Mouse (Mus musculus) bone marrow, adult 2 months (tissue): ENCODE data around the gene Sh2b3. TPM values are rescaled to one million over a fixed set of nuclear protein-coding genes. Genes with fewer than 3 reads are reported as not detected.

Experiments used
- H3K27ac ChIP-seq: fragments of 200-500 bp; 2 replicates; pipeline ENCODE4 v1.5.1; 2012; ENCODE audit warnings: low read depth, mild to moderate bottlenecking, control low read depth, inconsistent platforms, low read length; ENCODE audit not compliant: control insufficient read depth, poor library complexity, insufficient read depth
- H3K4me1 ChIP-seq: fragments of 200-500 bp; 2 replicates; pipeline ENCODE4 v1.6.1; 2011; ENCODE audit warnings: low read length; ENCODE audit not compliant: control insufficient read depth, insufficient read depth
- H3K4me3 ChIP-seq: fragments of 200-500 bp; replicated peaks from 2 replicates; pipeline ENCODE3; 2011; ENCODE audit warnings: mild to moderate bottlenecking, low read depth, low read length, control low read depth; ENCODE audit not compliant: control insufficient read depth
- CTCF ChIP-seq: fragments of 200-500 bp; IDR thresholded peaks from 2 replicates; pipeline ENCODE4 v1.5.1; 2011; ENCODE audit warnings: low read length, control low read depth; ENCODE audit not compliant: control insufficient read depth, insufficient read depth
- POLR2A ChIP-seq: fragments of 200-500 bp; IDR thresholded peaks from 2 replicates; pipeline ENCODE4 v1.6.1; 2011; ENCODE audit warnings: low read depth, mild to moderate bottlenecking, control low read depth, low read length, borderline replicate concordance; ENCODE audit not compliant: control insufficient read depth
- WGBS: fragments of 180-500 bp; shearing (Covaris S2); methylation state at CpG from one replicate; pipeline ENCODE4 v1.1.7; 2018; 5-methylcytosine and 5-hydroxymethylcytosine counted together
- polyA plus RNA-seq: library from polyadenylated mRNA; stranded (reverse); fragments of >200 nt; gene quantifications from 2 replicates; pipeline ENCODE4 v1.2.4, GENCODE M21; 2011; ENCODE audit warnings: low replicate concordance; ENCODE audit not compliant: missing spikeins, insufficient read depth, insufficient read length

Gene Sh2b3
- 17.1 and 36.8 TPM in 2 replicates for polyA plus RNA-seq

- peak within 1 kb of the TSS; percentile 89 for H3K4me3 ChIP-seq
- under 1% methylated on average over 35 of the region's 35 CpGs for WGBS
- TF ChIP-seq POLR2A = no peak
- peaks cover 5% of the 10 kb centered on the region for H3K4me1 ChIP-seq
- H3K27ac ChIP-seq = peak within 1 kb of the TSS; percentile 100
These were observed at the start of gene Sh2b3 for GRCm38 (mm10) chr5:121837441-121838340. Gene Sh2b3, minus strand, starts transcription at chr5:121837646.

GRCm38 (mm10) chr5:121883356-121883755 is 45.9 kb upstream of the Sh2b3 start:
- 80% methylated on average over 8 of the region's 8 CpGs for WGBS
- Histone ChIP-seq H3K4me3 (no peak overlapping the region), H3K4me1 (no peaks in the 10 kb centered on the region), H3K27ac (no peak overlapping the region)
- TF ChIP-seq CTCF (no peak), POLR2A (no peak)

GRCm38 (mm10) chr5:121879211-121879610 is 41.8 kb upstream of the Sh2b3 start:
- H3K27ac ChIP-seq = no peak overlapping the region
- TF ChIP-seq POLR2A (no peak), CTCF (peak; percentile 86)
- no peaks in the 10 kb centered on the region for H3K4me1 ChIP-seq
- WGBS = 48% methylated on average over 6 of the region's 6 CpGs
- H3K4me3 ChIP-seq = no peak overlapping the region

GRCm38 (mm10) chr5:121878703-121879102 is 41.3 kb upstream of the Sh2b3 start:
- no peak overlapping the region for H3K4me3 ChIP-seq
- TF ChIP-seq POLR2A (no peak), CTCF (no peak)
- 74% methylated on average over 17 of the region's 17 CpGs for WGBS
- no peak overlapping the region for H3K27ac ChIP-seq
- H3K4me1 ChIP-seq = no peaks in the 10 kb centered on the region

GRCm38 (mm10) chr5:121876901-121877300 is 39.5 kb upstream of the Sh2b3 start:
- TF ChIP-seq POLR2A (no peak), CTCF (no peak)
- Histone ChIP-seq H3K27ac (no peak overlapping the region), H3K4me1 (no peaks in the 10 kb centered on the region), H3K4me3 (no peak overlapping the region)
- 81% methylated on average over 12 of the region's 12 CpGs for WGBS

GRCm38 (mm10) chr5:121875041-121875440 is 37.6 kb upstream of the Sh2b3 start:
- 80% methylated on average over 12 of the region's 12 CpGs for WGBS
- Histone ChIP-seq H3K4me3 (no peak overlapping the region), H3K27ac (no peak overlapping the region), H3K4me1 (no peaks in the 10 kb centered on the region)
- TF ChIP-seq CTCF = no peak
- no peak for TF ChIP-seq POLR2A

GRCm38 (mm10) chr5:121872158-121872557 is 34.7 kb upstream of the Sh2b3 start:
- 30% methylated on average over 4 of the region's 4 CpGs for WGBS
- no peak overlapping the region for H3K27ac ChIP-seq

GRCm38 (mm10) chr5:121871515-121872030 is 34.1 kb upstream of the Sh2b3 start:
- no peak overlapping the region for H3K4me3 ChIP-seq
- TF ChIP-seq POLR2A = no peak
- no peak for TF ChIP-seq CTCF
- H3K27ac ChIP-seq = no peak overlapping the region
- H3K4me1 ChIP-seq = no peaks in the 10 kb centered on the region
- 83% methylated on average over 13 of the region's 13 CpGs for WGBS

More at GRCm38 (mm10) chr5:121872158-121872557, 34.7 kb upstream of the Sh2b3 start:
- H3K4me3 ChIP-seq = no peak overlapping the region
- H3K4me1 ChIP-seq = no peaks in the 10 kb centered on the region
- TF ChIP-seq CTCF = peak; percentile 88
- TF ChIP-seq POLR2A = no peak

GRCm38 (mm10) chr5:121870832-121871231 is 33.4 kb upstream of the Sh2b3 start:
- no peaks in the 10 kb centered on the region for H3K4me1 ChIP-seq
- no peak for TF ChIP-seq CTCF
- TF ChIP-seq POLR2A = no peak
- H3K27ac ChIP-seq = no peak overlapping the region
- WGBS = 53% methylated on average over 6 of the region's 6 CpGs
- no peak overlapping the region for H3K4me3 ChIP-seq
